In the genomic region with DNA sequence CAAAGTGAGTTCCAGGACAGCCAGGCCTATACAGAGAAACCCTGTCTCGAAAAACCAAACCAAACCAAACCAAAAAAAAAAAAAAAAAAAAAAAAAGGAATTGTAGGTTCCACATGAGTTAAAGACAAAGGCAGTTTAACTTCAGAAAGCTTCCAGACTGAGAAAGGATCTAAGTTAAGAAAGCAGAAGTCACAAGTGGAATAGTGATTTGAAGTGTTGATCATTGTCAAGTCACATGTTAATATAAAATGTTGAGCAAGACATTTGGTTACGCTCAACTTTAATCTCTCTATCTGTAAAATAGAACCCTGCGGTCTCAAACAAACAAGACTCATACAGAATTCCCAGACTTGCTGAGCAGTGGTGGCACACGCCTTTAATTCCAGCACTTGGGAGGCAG, we compare ENCODE assay signal across 17 mouse cellular contexts.
"Had no signal": no experiment of that assay in that cellular context is flagged by ENCODE, and none has a peak within 500 bp of the region (broad histone marks: within the 10 kb centered on the region; RNA-seq: fewer than 3 reads in every experiment).

No protein-coding gene starts in this region.

- H3K36me3 ChIP-seq: midbrain, embryonic 13.5 days; midbrain, embryonic 15.5 days; neural tube, embryonic 12.5 days had no signal

- H3K4me1 ChIP-seq: megakaryocyte, embryonic 14.5 days; midbrain, embryonic 13.5 days; midbrain, embryonic 15.5 days; neural tube, embryonic 12.5 days had no signal

- H3K4me3 ChIP-seq: megakaryocyte, embryonic 14.5 days; midbrain, embryonic 13.5 days; midbrain, embryonic 15.5 days; neural tube, embryonic 12.5 days had no signal

- ATAC-seq: midbrain, embryonic 13.5 days; midbrain, embryonic 15.5 days had no signal

- H3K27ac ChIP-seq: liver, embryonic 14.5 days; midbrain, embryonic 13.5 days; midbrain, embryonic 15.5 days; neural tube, embryonic 12.5 days had no signal

- DNase-seq: lung, adult 18-20 months; lung, embryonic 14.5 days; lung, postnatal 10 days; lung, postnatal 4 days; retina, postnatal 1 day; right cerebral cortex, adult 18-20 months; right cerebral cortex, postnatal 25 days; right cerebral cortex, postnatal 4 days; spleen, adult 18-20 months; thymus, adult 18-20 months; thymus, postnatal 14 days; thymus, postnatal 36 days had no signal
